Mouse (Mus musculus) embryonic facial prominence, embryonic 15.5 days (tissue): ENCODE results near the gene 3110009E18Rik. TPM values are rescaled to one million over a fixed set of nuclear protein-coding genes. Genes with fewer than 3 reads are reported as not detected.
"Not testable (repeated sequence)": the region's sequence is repeated elsewhere in the genome, so short reads cannot be mapped to it uniquely, and the experiment has no call there.

Source experiments
- ATAC-seq: fragments of 200-750 bp; cut with Nextera tagmentation; 2 replicates; pipeline ENCODE4 v1.8.0; 2017; ENCODE audit warnings: low read depth, moderate TSS enrichment; ENCODE audit not compliant: insufficient number of reproducible peaks, low FRiP score, low TSS enrichment
- H3K27ac ChIP-seq: fragments of 300-500 bp; sonication (generic); replicated peaks from 2 replicates; pipeline ENCODE4 v1.5.1; 2015; ENCODE audit warnings: mild to moderate bottlenecking, inconsistent platforms
- H3K27me3 ChIP-seq: fragments of 300-500 bp; sonication (generic); 2 replicates; pipeline ENCODE4 v1.6.1; 2015; ENCODE audit warnings: inconsistent platforms
- H3K36me3 ChIP-seq: fragments of 300-500 bp; sonication (generic); 2 replicates; pipeline ENCODE4 v1.6.1; 2015; ENCODE audit warnings: mild to moderate bottlenecking, inconsistent platforms
- H3K4me1 ChIP-seq: fragments of 300-500 bp; sonication (generic); 2 replicates; pipeline ENCODE4 v1.6.1; 2015; ENCODE audit warnings: inconsistent platforms
- H3K4me2 ChIP-seq: fragments of 300-500 bp; sonication (generic); replicated peaks from 2 replicates; pipeline ENCODE4 v1.6.1; 2015; ENCODE audit warnings: mild to moderate bottlenecking, inconsistent platforms
- H3K4me3 ChIP-seq: fragments of 300-500 bp; sonication (generic); replicated peaks from 2 replicates; pipeline ENCODE4 v1.5.1; 2015; ENCODE audit warnings: mild to moderate bottlenecking, inconsistent platforms
- H3K9ac ChIP-seq: fragments of 300-500 bp; sonication (generic); 2 replicates; pipeline ENCODE4 v1.6.1; 2015; ENCODE audit warnings: inconsistent platforms
- H3K9me3 ChIP-seq: fragments of 300-500 bp; sonication (generic); replicated peaks from 2 replicates; pipeline ENCODE4 v1.6.1; 2016; ENCODE audit warnings: inconsistent platforms
- WGBS: fragments of 180-500 bp; shearing (Covaris S2); methylation state at CpG from one replicate; pipeline ENCODE4 v1.1.7; 2015; 5-methylcytosine and 5-hydroxymethylcytosine counted together
- polyA plus RNA-seq: library from polyadenylated mRNA; unstranded; fragments of >200 nt; fragmentation: Nextera tagmentation; extraction: Ambion mirVana; gene quantifications from 2 replicates; pipeline ENCODE4 v1.2.1, GENCODE M21; 2015

Gene 3110009E18Rik
- polyA plus RNA-seq, 1 experiment from 2014 or later: 19.1 TPM

DNA sequence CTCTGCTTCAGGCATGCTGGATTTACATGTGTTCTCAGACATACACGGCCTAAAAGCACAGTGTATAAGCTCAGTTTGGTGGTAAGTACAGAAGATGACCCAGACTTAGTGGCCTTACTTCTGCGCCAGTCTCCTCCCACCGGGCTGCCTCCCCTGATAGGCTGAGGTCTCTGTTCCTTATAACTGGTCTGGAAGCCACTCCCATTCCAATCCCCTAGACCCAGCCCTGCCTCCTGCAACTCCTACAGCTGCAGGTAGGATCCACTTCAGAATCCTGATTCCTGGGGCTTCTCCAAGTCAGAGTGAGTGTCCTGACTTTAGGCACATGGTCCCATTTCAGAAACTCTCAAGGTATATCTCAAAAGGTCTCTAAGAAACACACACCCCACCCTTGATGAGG lies 35.3 kb upstream of the 3110009E18Rik start:
- Histone ChIP-seq H3K4me2 (no peak overlapping the region), H3K27ac (no peak overlapping the region), H3K27me3 (no peaks in the 10 kb centered on the region; the same call in 1 of the 2 replicates), H3K4me1 (peaks cover 15% of the 10 kb centered on the region), H3K4me3 (no peak overlapping the region), H3K9ac (no peak overlapping the region), H3K9me3 (no peaks in the 10 kb centered on the region), H3K36me3 (no peaks in the 10 kb centered on the region)
- 66% methylated on average over 3 of the region's 3 CpGs for WGBS
- no peak for ATAC-seq

- no peak for ATAC-seq
- H3K36me3 ChIP-seq: no peaks in the 10 kb centered on the region
- H3K27me3 ChIP-seq: no peaks in the 10 kb centered on the region; the same call in 1 of the 2 replicates
- no peak overlapping the region for H3K4me2 ChIP-seq
- no peaks in the 10 kb centered on the region for H3K9me3 ChIP-seq
- H3K4me1 ChIP-seq: peaks cover 15% of the 10 kb centered on the region
- WGBS: 69% methylated on average over 13 of the region's 13 CpGs
- no peak overlapping the region for H3K27ac ChIP-seq
- no peak overlapping the region for H3K4me3 ChIP-seq
- H3K9ac ChIP-seq: no peak overlapping the region
Observed at GRCm38 (mm10) chr1:120086644-120087043, 34.3 kb upstream of the 3110009E18Rik start.

GRCm38 (mm10) chr1:120089180-120089579 lies 31.8 kb upstream of the 3110009E18Rik start:
- Histone ChIP-seq H3K4me1 (peaks cover under 1% of the 10 kb centered on the region), H3K4me3 (no peak overlapping the region), H3K9ac (no peak overlapping the region), H3K27me3 (no peaks in the 10 kb centered on the region; the same call in 1 of the 2 replicates), H3K36me3 (no peaks in the 10 kb centered on the region), H3K27ac (no peak overlapping the region), H3K4me2 (no peak overlapping the region), H3K9me3 (no peaks in the 10 kb centered on the region)
- WGBS: 23% methylated on average over 4 of the region's 5 CpGs
- no peak for ATAC-seq

GRCm38 (mm10) chr1:120090880-120091570 lies 30.0 kb upstream of the 3110009E18Rik start:
- no peaks in the 10 kb centered on the region; the same call in 1 of the 2 replicates for H3K27me3 ChIP-seq
- H3K4me1 ChIP-seq: no peaks in the 10 kb centered on the region
- WGBS: 75% methylated on average over 8 of the region's 8 CpGs
- no peaks in the 10 kb centered on the region for H3K36me3 ChIP-seq
- no peak for ATAC-seq
- no peak overlapping the region for H3K4me2 ChIP-seq
- no peaks in the 10 kb centered on the region for H3K9me3 ChIP-seq
- H3K27ac ChIP-seq: no peak overlapping the region
- no peak overlapping the region for H3K4me3 ChIP-seq
- no peak overlapping the region for H3K9ac ChIP-seq

- not testable (repeated sequence) for H3K4me3 ChIP-seq, ATAC-seq, H3K9ac ChIP-seq, H3K36me3 ChIP-seq, H3K27me3 ChIP-seq, H3K4me1 ChIP-seq, H3K4me2 ChIP-seq, H3K27ac ChIP-seq, H3K9me3 ChIP-seq
- 49% methylated on average over 11 of the region's 14 CpGs for WGBS
Observed at GRCm38 (mm10) chr1:120093482-120094134, 27.4 kb upstream of the 3110009E18Rik start.

- Histone ChIP-seq H3K4me3 (no peak overlapping the region), H3K9me3 (no peaks in the 10 kb centered on the region), H3K4me2 (no peak overlapping the region), H3K36me3 (no peaks in the 10 kb centered on the region), H3K27me3 (no peaks in the 10 kb centered on the region), H3K4me1 (no peaks in the 10 kb centered on the region), H3K27ac (no peak overlapping the region), H3K9ac (no peak overlapping the region)
- ATAC-seq: no peak
- 60% methylated on average over 3 of the region's 3 CpGs for WGBS
Observed at GRCm38 (mm10) chr1:120094920-120095319, 26.1 kb upstream of the 3110009E18Rik start.

DNA sequence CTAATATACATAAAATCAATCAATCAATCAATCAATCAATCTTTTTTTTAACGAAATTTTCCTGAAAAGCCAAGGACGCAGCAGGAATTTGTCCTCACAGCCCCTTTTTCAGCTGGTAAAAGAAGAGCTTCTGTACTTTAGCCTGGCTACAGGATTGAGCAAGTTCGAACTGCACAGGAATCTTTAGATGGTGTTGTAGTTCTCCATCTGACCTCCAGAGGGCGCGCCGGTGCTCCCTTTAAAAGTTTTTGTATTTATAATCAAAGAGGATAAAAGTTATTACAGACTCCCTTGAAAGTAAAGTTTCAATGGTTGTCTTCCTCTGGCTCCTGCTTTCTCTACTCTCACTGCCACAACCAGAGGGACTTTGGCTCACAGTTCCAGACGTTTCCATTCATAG lies 22.7 kb upstream of the 3110009E18Rik start:
- 13% methylated on average over 7 of the region's 7 CpGs for WGBS
- Histone ChIP-seq H3K27ac (no peak overlapping the region), H3K4me1 (no peaks in the 10 kb centered on the region), H3K36me3 (no peaks in the 10 kb centered on the region), H3K4me2 (no peak overlapping the region), H3K27me3 (no peaks in the 10 kb centered on the region), H3K9ac (no peak overlapping the region), H3K9me3 (no peaks in the 10 kb centered on the region), H3K4me3 (no peak overlapping the region)
- ATAC-seq: no peak

GRCm38 (mm10) chr1:120099483-120099882 lies 21.5 kb upstream of the 3110009E18Rik start:
- Histone ChIP-seq H3K27me3 (no peaks in the 10 kb centered on the region), H3K27ac (no peak overlapping the region), H3K4me3 (no peak overlapping the region), H3K36me3 (no peaks in the 10 kb centered on the region), H3K4me1 (no peaks in the 10 kb centered on the region), H3K9me3 (no peaks in the 10 kb centered on the region), H3K9ac (no peak overlapping the region), H3K4me2 (no peak overlapping the region)
- 39% methylated on average over 6 of the region's 6 CpGs for WGBS
- ATAC-seq: no peak

DNA sequence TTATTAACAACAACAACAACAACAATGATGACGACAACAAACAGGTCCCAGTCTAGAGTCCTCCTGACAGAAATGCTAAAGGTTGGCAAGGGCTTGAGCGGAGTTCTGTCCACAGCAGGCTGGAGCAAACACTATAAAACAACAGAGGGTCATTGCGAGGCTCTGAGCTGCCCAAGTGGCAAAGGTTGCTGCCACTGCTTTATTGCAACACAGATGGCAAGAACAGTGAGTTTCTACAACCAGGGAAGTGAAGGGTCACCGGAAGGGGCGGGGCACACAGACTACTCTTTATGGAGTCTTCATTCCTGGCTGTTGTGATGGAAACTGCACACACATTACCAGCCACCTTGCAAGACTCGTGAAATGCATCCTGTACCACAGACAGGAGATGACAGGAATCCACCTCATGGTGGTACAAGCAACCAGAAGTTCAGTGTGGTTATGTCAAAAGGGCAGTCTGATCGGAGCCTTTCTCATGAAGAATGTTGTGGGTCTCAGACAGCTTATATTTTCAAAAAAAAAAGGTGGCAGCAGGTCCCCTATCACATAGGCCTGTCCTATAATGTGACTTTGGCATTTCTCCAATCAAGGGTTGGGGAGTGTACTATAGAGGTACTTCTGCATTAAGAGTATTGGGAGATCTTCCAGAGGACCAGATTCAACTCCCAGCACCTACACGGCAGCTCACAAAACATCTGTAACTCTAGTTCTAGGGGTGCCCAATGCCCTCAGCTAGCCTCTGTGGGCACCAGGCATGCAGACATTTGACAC lies 20.3 kb upstream of the 3110009E18Rik start:
- no peak for ATAC-seq
- Histone ChIP-seq H3K4me1 (no peaks in the 10 kb centered on the region), H3K9me3 (no peaks in the 10 kb centered on the region), H3K27me3 (no peaks in the 10 kb centered on the region), H3K4me2 (no peak overlapping the region), H3K36me3 (no peaks in the 10 kb centered on the region), H3K4me3 (no peak overlapping the region), H3K27ac (no peak overlapping the region), H3K9ac (no peak overlapping the region)
- WGBS: 77% methylated on average over 8 of the region's 8 CpGs

- H3K9ac ChIP-seq: no peak overlapping the region
- H3K27ac ChIP-seq: no peak overlapping the region
- H3K4me3 ChIP-seq: no peak overlapping the region
- H3K4me1 ChIP-seq: no peaks in the 10 kb centered on the region
- ATAC-seq: no peak
- no peak overlapping the region for H3K4me2 ChIP-seq
- H3K9me3 ChIP-seq: no peaks in the 10 kb centered on the region
- H3K27me3 ChIP-seq: no peaks in the 10 kb centered on the region
- 71% methylated on average over 3 of the region's 3 CpGs for WGBS
- no peaks in the 10 kb centered on the region for H3K36me3 ChIP-seq
Observed at GRCm38 (mm10) chr1:120101227-120101609, 19.8 kb upstream of the 3110009E18Rik start.

DNA sequence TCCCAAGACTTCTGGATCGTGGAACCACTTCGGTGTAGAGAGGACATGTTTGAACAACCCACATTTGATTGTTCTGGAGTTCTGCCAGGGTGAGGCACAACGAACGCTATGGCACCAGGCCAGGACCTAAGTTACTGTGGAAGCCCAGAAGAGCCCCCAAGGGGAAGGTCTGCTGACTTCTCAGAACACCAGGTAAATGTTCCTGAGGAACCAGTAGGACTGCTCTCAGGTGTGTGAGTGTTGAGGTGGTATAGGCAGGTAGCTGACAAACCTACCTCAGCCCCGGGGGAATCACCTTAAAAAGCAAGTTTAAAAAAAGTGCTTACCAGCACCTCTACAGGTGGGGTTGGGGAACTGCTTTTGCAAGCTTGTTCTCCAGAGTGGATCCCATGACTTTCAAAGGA lies 15.4 kb upstream of the 3110009E18Rik start:
- H3K36me3 ChIP-seq: no peaks in the 10 kb centered on the region
- no peaks in the 10 kb centered on the region for H3K4me1 ChIP-seq
- no peak overlapping the region for H3K4me2 ChIP-seq
- 53% methylated on average over 5 of the region's 5 CpGs for WGBS
- H3K27me3 ChIP-seq: no peaks in the 10 kb centered on the region
- no peaks in the 10 kb centered on the region for H3K9me3 ChIP-seq
- H3K4me3 ChIP-seq: no peak overlapping the region
- 0 out of 2 replicates have a peak, but pooled peaks have one; percentile 56 for ATAC-seq
- no peak overlapping the region for H3K9ac ChIP-seq
- H3K27ac ChIP-seq: peak overlapping the region; percentile 51
